In the genomic region with DNA sequence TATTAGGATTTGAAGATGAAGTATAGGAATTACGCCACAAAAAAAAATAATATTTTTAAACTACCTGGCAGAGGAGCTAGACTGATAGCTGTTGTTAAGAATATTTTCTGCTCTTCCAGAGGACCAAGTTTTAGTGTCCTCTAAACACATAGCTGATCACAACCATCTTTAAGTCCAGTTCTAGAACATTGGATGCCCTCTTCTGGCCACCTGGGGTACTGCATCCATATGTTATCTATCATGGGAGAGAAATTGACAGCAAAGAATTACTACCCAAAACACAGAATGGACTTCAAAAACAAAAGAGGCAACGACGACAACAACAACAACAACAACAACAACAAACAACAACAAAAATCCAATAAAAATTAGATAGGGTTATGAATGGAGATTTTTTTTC, we compare ENCODE assay signal across 9 mouse cellular contexts.
DNase-seq lines count a peak whose midpoint lies in the region; ATAC-seq and TF ChIP-seq lines count a peak whose summit lies in the region.
"Had no signal": no experiment of that assay in that cellular context is flagged by ENCODE, and none has a peak within 500 bp of the region (broad histone marks: within the 10 kb centered on the region; RNA-seq: fewer than 3 reads in every experiment).

No protein-coding gene starts in this region.

- no peak overlapping the region for H3K27ac ChIP-seq in midbrain, embryonic 10.5 days (replicated peaks)
- H3K27ac ChIP-seq in midbrain, embryonic 13.5 days: no peak overlapping the region
- H3K27ac ChIP-seq in cerebellum, adult 2 months (ENCODE audit: insufficient read depth, low read length): no peak overlapping the region
- H3K27ac ChIP-seq in left cerebral cortex, adult 2 months: no peak overlapping the region
- no peak overlapping the region for H3K27ac ChIP-seq in intestine, embryonic 15.5 days

- ATAC-seq in midbrain, embryonic 13.5 days: no peak
- ATAC-seq in granulocyte monocyte progenitor cell, adult 5-6 weeks (replicated peaks; ENCODE audit: poor library complexity, severe bottlenecking): peak; percentile 44
- no peak for ATAC-seq in intestine, embryonic 15.5 days

- no peak for TF ChIP-seq POLR2A in cerebellum, adult 2 months (IDR thresholded peaks at IDR 0.05; ENCODE audit: borderline replicate concordance, insufficient read depth, low read length)

- 47% methylated on average over 3 of the region's 3 CpGs for WGBS in midbrain, embryonic 10.5 days
- WGBS in midbrain, embryonic 13.5 days: 54% methylated on average over 3 of the region's 3 CpGs
- WGBS in cerebellum, adult 2 months: 54% methylated on average over 3 of the region's 3 CpGs
- 45% methylated on average over 3 of the region's 3 CpGs for WGBS in intestine, embryonic 15.5 days

- TF ChIP-seq CTCF in cerebellum, adult 2 months (IDR thresholded peaks at IDR 0.05; ENCODE audit: borderline replicate concordance, insufficient read depth, low read depth, low read length): no peak
- TF ChIP-seq CTCF in left cerebral cortex, adult 2 months (IDR thresholded peaks at IDR 0.05): peak; percentile 59

- no peaks in the 10 kb centered on the region for H3K4me1 ChIP-seq in midbrain, embryonic 10.5 days
- H3K4me1 ChIP-seq in midbrain, embryonic 13.5 days (replicated peaks): no peaks in the 10 kb centered on the region
- no peaks in the 10 kb centered on the region for H3K4me1 ChIP-seq in cerebellum, adult 2 months (ENCODE audit: control insufficient read depth, insufficient read depth, low read length)
- H3K4me1 ChIP-seq in intestine, embryonic 15.5 days (replicated peaks): no peaks in the 10 kb centered on the region
- H3K4me1 ChIP-seq: megakaryocyte, embryonic 14.5 days had no signal

- H3K9ac ChIP-seq in midbrain, embryonic 13.5 days (replicated peaks): no peak overlapping the region
- H3K9ac ChIP-seq in intestine, embryonic 15.5 days: no peak overlapping the region

- H3K4me3 ChIP-seq in midbrain, embryonic 10.5 days: no peak overlapping the region
- H3K4me3 ChIP-seq in midbrain, embryonic 13.5 days (replicated peaks): no peak overlapping the region
- no peak overlapping the region for H3K4me3 ChIP-seq in cerebellum, adult 2 months (replicated peaks; ENCODE audit: insufficient read depth, low read depth, low read length)
- H3K4me3 ChIP-seq in left cerebral cortex, adult 2 months: no peak overlapping the region
- H3K4me3 ChIP-seq in intestine, embryonic 15.5 days (replicated peaks): no peak overlapping the region
- H3K4me3 ChIP-seq: megakaryocyte, embryonic 14.5 days had no signal

- DNase-seq in midbrain, embryonic 10.5 days (ENCODE audit: low spot score): peak; percentile 31
- DNase-seq in MEL-GATA-1-ER (ENCODE audit: extremely low read depth, low read depth): peak; percentile 2
- peak; percentile 19 to 26 for DNase-seq in cerebellum, adult 2 months
- DNase-seq in left cerebral cortex, adult 2 months (ENCODE audit: extremely low spot score in 1 of 2, low spot score in 2 of 2): peak; percentile 43 to 57
- peak; percentile 15 for DNase-seq in right cerebral cortex, adult 18-20 months

- no peaks in the 10 kb centered on the region for H3K36me3 ChIP-seq in midbrain, embryonic 10.5 days
- H3K36me3 ChIP-seq in midbrain, embryonic 13.5 days: no peaks in the 10 kb centered on the region
- no peaks in the 10 kb centered on the region for H3K36me3 ChIP-seq in intestine, embryonic 15.5 days

- intact Hi-C loops in left cerebral cortex, adult 2 months (cut with DNase I): loop anchor here (10.0 kb wide), 1 partner anchor 1890 kb away; no protein-coding TSS in a partner anchor

- 0 out of 2 replicates have a peak, but pooled peaks cover 5% of the 10 kb centered on the region for H3K9me3 ChIP-seq in midbrain, embryonic 10.5 days (replicated peaks)
- no peaks in the 10 kb centered on the region for H3K9me3 ChIP-seq in midbrain, embryonic 13.5 days
- H3K9me3 ChIP-seq in intestine, embryonic 15.5 days: no peaks in the 10 kb centered on the region
- H3K9me3 ChIP-seq: megakaryocyte, embryonic 14.5 days had no signal

- H3K4me2 ChIP-seq in midbrain, embryonic 13.5 days (replicated peaks): no peak overlapping the region
- H3K4me2 ChIP-seq in intestine, embryonic 15.5 days (replicated peaks): no peak overlapping the region

- H3K27me3 ChIP-seq in midbrain, embryonic 10.5 days (ENCODE audit: low read depth, poor library complexity, severe bottlenecking): no peaks in the 10 kb centered on the region
- no peaks in the 10 kb centered on the region for H3K27me3 ChIP-seq in midbrain, embryonic 13.5 days
- H3K27me3 ChIP-seq in cerebellum, adult 2 months (ENCODE audit: control insufficient read depth, insufficient read depth, low read length): no peaks in the 10 kb centered on the region
- H3K27me3 ChIP-seq in intestine, embryonic 15.5 days (replicated peaks): no peaks in the 10 kb centered on the region
- H3K27me3 ChIP-seq: megakaryocyte, embryonic 14.5 days had no signal
